Mouse (Mus musculus): Measurements from ENCODE around the gene Snrpd3.

- TF ChIP-seq CTCF (IDR thresholded peaks at IDR 0.05; ENCODE audit: extremely low read depth, insufficient read length, insufficient replicate concordance, low read depth, low read length) (no peak), POLR2A (IDR thresholded peaks at IDR 0.05; ENCODE audit: low read depth, low read length) (no peak)
These were observed 35.6 kb upstream of the Snrpd3 start for GRCm38 (mm10) chr10:75481703-75482102.
